Mouse (Mus musculus) CH12.LX (cell line): ENCODE results near the gene E430018J23Rik. TPM values are rescaled to one million over a fixed set of nuclear protein-coding genes. Genes with fewer than 3 reads are reported as not detected.
A peak's percentile ranks its signal among the peaks of the same experiment; 100 is the strongest.

Source experiments
- DNase-seq: peaks from one replicate; pipeline ENCODE4 v3.0.0-alpha.2; 2013; ENCODE audit errors: extremely low read depth
- H3K27ac ChIP-seq: 2 replicates; pipeline ENCODE4 v1.5.1; 2012; ENCODE audit warnings: low read depth, mild to moderate bottlenecking, control low read depth, moderate library complexity; ENCODE audit not compliant: insufficient read depth
- H3K27me3 ChIP-seq: replicated peaks from 2 replicates; pipeline ENCODE3; 2012; ENCODE audit warnings: inconsistent platforms
- H3K36me3 ChIP-seq, 2 experiments: replicated peaks in 1 of 2; 2 replicates each; pipeline versions ENCODE3 to v1.6.1; 2012; ENCODE audit warnings: inconsistent platforms in 1 of 2, low read length in 1 of 2, mild to moderate bottlenecking in 1 of 2, mixed read lengths in 1 of 2, moderate library complexity in 1 of 2; ENCODE audit not compliant: control insufficient read depth in 1 of 2, insufficient read depth in 1 of 2
- H3K4me1 ChIP-seq, 2 experiments: 2 replicates each; pipeline ENCODE4 v1.6.1; 2012; ENCODE audit warnings: inconsistent platforms in 1 of 2, moderate library complexity in 1 of 2; ENCODE audit not compliant: insufficient read depth in 2 of 2, control insufficient read depth in 1 of 2
- H3K4me2 ChIP-seq: 2 replicates; pipeline ENCODE4 v1.6.1; 2012; ENCODE audit warnings: low read depth, mild to moderate bottlenecking, control low read depth; ENCODE audit not compliant: poor library complexity, insufficient read depth, severe bottlenecking
- H3K4me3 ChIP-seq, 3 experiments: fragments of 150-350 bp in 1 of 3; sonication (generic) in 1 of 3; replicated peaks in 1 of 3; 2 replicates each; pipeline versions ENCODE3 to v1.5.1; 2011 to 2012; ENCODE audit warnings: low read depth in 2 of 3, low read length in 2 of 3, mild to moderate bottlenecking in 2 of 3, moderate library complexity in 2 of 3, control low read depth in 1 of 3, improper control_type of control experiment in 1 of 3, inconsistent platforms in 1 of 3, mixed read lengths in 1 of 3; ENCODE audit not compliant: poor library complexity in 1 of 3
- H3K79me2 ChIP-seq: replicated peaks from 2 replicates; pipeline ENCODE4 v1.6.1; 2012; ENCODE audit warnings: mild to moderate bottlenecking, moderate library complexity; ENCODE audit not compliant: control insufficient read depth, poor library complexity, insufficient read depth, severe bottlenecking; ENCODE audit errors: extremely low read depth
- H3K9ac ChIP-seq: 2 replicates; pipeline ENCODE4 v1.6.1; 2012; ENCODE audit warnings: low read depth, mild to moderate bottlenecking, control low read depth, moderate library complexity; ENCODE audit not compliant: insufficient read depth
- H3K9me3 ChIP-seq: replicated peaks from 2 replicates; pipeline ENCODE3; 2012; ENCODE audit warnings: low read length, inconsistent platforms, mixed read lengths
- BHLHE40 ChIP-seq: IDR thresholded peaks from 2 replicates; pipeline ENCODE4 v1.6.1; 2011; ENCODE audit warnings: mild to moderate bottlenecking, low read depth, low read length, improper control_type of control experiment
- CHD1 ChIP-seq: IDR thresholded peaks from 2 replicates; pipeline ENCODE4 v1.6.1; 2012; ENCODE audit warnings: low read depth, low read length, improper control_type of control experiment, inconsistent platforms
- CHD2 ChIP-seq: IDR thresholded peaks from 2 replicates; pipeline ENCODE4 v1.6.1; 2011; ENCODE audit warnings: low read length, improper control_type of control experiment
- CTCF ChIP-seq, 2 experiments: IDR thresholded peaks in 1 of 2; conservative IDR thresholded peaks in 1 of 2; 2 replicates each; pipeline ENCODE4 v1.5.1; 2011 to 2012; ENCODE audit warnings: low read depth in 2 of 2, low read length in 2 of 2, improper control_type of control experiment in 1 of 2, inconsistent platforms in 1 of 2, mild to moderate bottlenecking in 1 of 2, moderate library complexity in 1 of 2
- E2F4 ChIP-seq: IDR thresholded peaks from 2 replicates; pipeline ENCODE4 v1.6.1; 2011; ENCODE audit warnings: low read depth, low read length, improper control_type of control experiment; ENCODE audit not compliant: insufficient replicate concordance
- ELF1 ChIP-seq: IDR thresholded peaks from 2 replicates; pipeline ENCODE4 v1.6.1; 2014; ENCODE audit warnings: low read depth, mild to moderate bottlenecking, inconsistent platforms, low read length, improper control_type of control experiment
- EP300 ChIP-seq: IDR thresholded peaks from 2 replicates; pipeline ENCODE4 v1.6.1; 2011; ENCODE audit warnings: low read length, improper control_type of control experiment
- ETS1 ChIP-seq: conservative IDR thresholded peaks from 2 replicates; pipeline ENCODE4 v1.6.1; 2012; ENCODE audit warnings: low read depth, mild to moderate bottlenecking, inconsistent platforms, low read length, improper control_type of control experiment, moderate library complexity
- GABPA ChIP-seq: IDR thresholded peaks from 2 replicates; pipeline ENCODE4 v1.6.1; 2012; ENCODE audit warnings: low read depth, low read length, improper control_type of control experiment, inconsistent platforms; ENCODE audit not compliant: insufficient replicate concordance
- HCFC1 ChIP-seq: IDR thresholded peaks from 2 replicates; pipeline ENCODE4 v1.6.1; 2012; ENCODE audit warnings: low read depth, mild to moderate bottlenecking, inconsistent platforms, low read length, improper control_type of control experiment
- IRF4 ChIP-seq: IDR thresholded peaks from 2 replicates; pipeline ENCODE4 v1.6.1; 2014; ENCODE audit warnings: low read depth, mild to moderate bottlenecking, inconsistent platforms, low read length, improper control_type of control experiment
- JUN ChIP-seq: IDR thresholded peaks from 2 replicates; pipeline ENCODE4 v1.6.1; 2011; ENCODE audit warnings: low read depth, mild to moderate bottlenecking, low read length, improper control_type of control experiment, moderate library complexity; ENCODE audit not compliant: insufficient read depth
- JUND ChIP-seq: conservative IDR thresholded peaks from 2 replicates; pipeline ENCODE4 v1.6.1; 2011; ENCODE audit warnings: low read depth, low read length, improper control_type of control experiment
- KAT2A ChIP-seq: IDR thresholded peaks from 2 replicates; pipeline ENCODE4 v1.6.1; 2012; ENCODE audit warnings: low read length, improper control_type of control experiment, inconsistent platforms; ENCODE audit not compliant: insufficient replicate concordance
- MAFK ChIP-seq: IDR thresholded peaks from 2 replicates; pipeline ENCODE4 v1.6.1; 2011; ENCODE audit warnings: low read length, improper control_type of control experiment; ENCODE audit not compliant: insufficient replicate concordance
- MAX ChIP-seq: IDR thresholded peaks from 2 replicates; pipeline ENCODE4 v1.6.1; 2011; ENCODE audit warnings: low read length, improper control_type of control experiment
- MAZ ChIP-seq: IDR thresholded peaks from 2 replicates; pipeline ENCODE4 v1.6.1; 2012; ENCODE audit warnings: low read depth, mild to moderate bottlenecking, inconsistent platforms, low read length, improper control_type of control experiment, moderate library complexity
- MEF2A ChIP-seq: IDR thresholded peaks from 2 replicates; pipeline ENCODE4 v1.6.1; 2014; ENCODE audit warnings: low read depth, mild to moderate bottlenecking, inconsistent platforms, low read length, improper control_type of control experiment, borderline replicate concordance
- MXI1 ChIP-seq: IDR thresholded peaks from 2 replicates; pipeline ENCODE4 v1.6.1; 2011; ENCODE audit warnings: mild to moderate bottlenecking, low read depth, low read length, improper control_type of control experiment
- MYC ChIP-seq: IDR thresholded peaks from 2 replicates; pipeline ENCODE4 v1.6.1; 2011; ENCODE audit warnings: low read depth, mild to moderate bottlenecking, improper control_type of control experiment, low read length
- NELFE ChIP-seq: IDR thresholded peaks from 2 replicates; pipeline ENCODE4 v1.6.1; 2011; ENCODE audit warnings: low read depth, low read length, improper control_type of control experiment
- NRF1 ChIP-seq: IDR thresholded peaks from 2 replicates; pipeline ENCODE4 v1.6.1; 2014; ENCODE audit warnings: low read depth, mild to moderate bottlenecking, inconsistent platforms, low read length, improper control_type of control experiment, moderate library complexity
- PAX5 ChIP-seq: IDR thresholded peaks from 2 replicates; pipeline ENCODE4 v1.6.1; 2012; ENCODE audit warnings: low read length, inconsistent platforms, mixed read lengths
- POLR2A ChIP-seq: IDR thresholded peaks from 2 replicates; pipeline ENCODE4 v1.6.1; 2011; ENCODE audit warnings: low read depth, mild to moderate bottlenecking, improper control_type of control experiment, low read length
- POLR2AphosphoS2 ChIP-seq: IDR thresholded peaks from 2 replicates; pipeline ENCODE4 v1.6.1; 2011; ENCODE audit warnings: low read depth, low read length, improper control_type of control experiment
- RAD21 ChIP-seq: IDR thresholded peaks from 2 replicates; pipeline ENCODE4 v1.6.1; 2011; ENCODE audit warnings: low read depth, mild to moderate bottlenecking, low read length, improper control_type of control experiment, moderate library complexity
- RCOR1 ChIP-seq: conservative IDR thresholded peaks from 2 replicates; pipeline ENCODE4 v1.6.1; 2012; ENCODE audit warnings: low read depth, mild to moderate bottlenecking, inconsistent platforms, low read length, improper control_type of control experiment
- SIN3A ChIP-seq: IDR thresholded peaks from 2 replicates; pipeline ENCODE4 v1.6.1; 2012; ENCODE audit warnings: low read length, improper control_type of control experiment, inconsistent platforms
- SMC3 ChIP-seq: IDR thresholded peaks from 2 replicates; pipeline ENCODE4 v1.6.1; 2011; ENCODE audit warnings: low read depth, low read length, improper control_type of control experiment
- TBP ChIP-seq: conservative IDR thresholded peaks from 2 replicates; pipeline ENCODE4 v1.6.1; 2011; ENCODE audit warnings: low read depth, low read length, improper control_type of control experiment
- TCF12 ChIP-seq: IDR thresholded peaks from 2 replicates; pipeline ENCODE4 v1.6.1; 2014; ENCODE audit warnings: low read depth, mild to moderate bottlenecking, inconsistent platforms, low read length, improper control_type of control experiment
- UBTF ChIP-seq: IDR thresholded peaks from 2 replicates; pipeline ENCODE4 v1.6.1; 2012; ENCODE audit warnings: low read depth, mild to moderate bottlenecking, inconsistent platforms, low read length, improper control_type of control experiment, moderate library complexity
- USF1 ChIP-seq: IDR thresholded peaks from 2 replicates; pipeline ENCODE4 v1.6.1; 2014; ENCODE audit warnings: low read depth, mild to moderate bottlenecking, inconsistent platforms, low read length, improper control_type of control experiment
- USF2 ChIP-seq: conservative IDR thresholded peaks from 2 replicates; pipeline ENCODE4 v1.6.1; 2011; ENCODE audit warnings: low read depth, low read length, improper control_type of control experiment
- ZC3H11A ChIP-seq: IDR thresholded peaks from 2 replicates; pipeline ENCODE4 v1.6.1; 2012; ENCODE audit warnings: low read depth, mild to moderate bottlenecking, inconsistent platforms, low read length, improper control_type of control experiment
- ZKSCAN1 ChIP-seq: IDR thresholded peaks from 2 replicates; pipeline ENCODE4 v1.6.1; 2012; ENCODE audit warnings: low read depth, inconsistent platforms, low read length, improper control_type of control experiment, borderline replicate concordance
- ZMIZ1 ChIP-seq: IDR thresholded peaks from 2 replicates; pipeline ENCODE4 v1.6.1; 2012; ENCODE audit warnings: low read depth, mild to moderate bottlenecking, inconsistent platforms, low read length, improper control_type of control experiment
- ZNF384 ChIP-seq: IDR thresholded peaks from 2 replicates; pipeline ENCODE4 v1.6.1; 2012; ENCODE audit warnings: low read depth, low read length, improper control_type of control experiment, inconsistent platforms
- dilution Hi-C: fragments of 300-500 bp; cut with MboI; formaldehyde crosslinking; loops from 2 replicates; pipeline ENCODE4 v1.14.3; 2020; ENCODE audit warnings: low sequenced_read_pairs; ENCODE audit not compliant: extremely low pct_unique_long_range_greater_than_20kb, extremely low pct_ligation_motif_present
- in situ Hi-C: fragments of 300-500 bp; cut with MboI; formaldehyde crosslinking; loops from 3 replicates; pipeline ENCODE4 v1.14.3; 2019; ENCODE audit warnings: low sequenced_read_pairs, low pct_ligation_motif_present, low pct_unique_long_range_greater_than_20kb, mixed read lengths
- polyA plus RNA-seq: library from polyadenylated mRNA; unstranded; fragments of >175 nt; gene quantifications from 2 replicates; pipeline ENCODE4 v1.2.1, GENCODE M21; 2012; ENCODE audit warnings: low read depth; ENCODE audit not compliant: insufficient read length
- total RNA-seq, 2 experiments: library from RNA; depleted of rRNA; stranded (reverse); fragments of 300-350 nt in 1 of 2; fragments of >200 nt in 1 of 2; gene quantifications; 2 replicates each; pipeline ENCODE4 v1.2.3; 2012 to 2014

E430018J23Rik gene
- total and polyA plus RNA-seq, 3 experiments = 3.8 to 9.2 (median 8.9) TPM

DNA sequence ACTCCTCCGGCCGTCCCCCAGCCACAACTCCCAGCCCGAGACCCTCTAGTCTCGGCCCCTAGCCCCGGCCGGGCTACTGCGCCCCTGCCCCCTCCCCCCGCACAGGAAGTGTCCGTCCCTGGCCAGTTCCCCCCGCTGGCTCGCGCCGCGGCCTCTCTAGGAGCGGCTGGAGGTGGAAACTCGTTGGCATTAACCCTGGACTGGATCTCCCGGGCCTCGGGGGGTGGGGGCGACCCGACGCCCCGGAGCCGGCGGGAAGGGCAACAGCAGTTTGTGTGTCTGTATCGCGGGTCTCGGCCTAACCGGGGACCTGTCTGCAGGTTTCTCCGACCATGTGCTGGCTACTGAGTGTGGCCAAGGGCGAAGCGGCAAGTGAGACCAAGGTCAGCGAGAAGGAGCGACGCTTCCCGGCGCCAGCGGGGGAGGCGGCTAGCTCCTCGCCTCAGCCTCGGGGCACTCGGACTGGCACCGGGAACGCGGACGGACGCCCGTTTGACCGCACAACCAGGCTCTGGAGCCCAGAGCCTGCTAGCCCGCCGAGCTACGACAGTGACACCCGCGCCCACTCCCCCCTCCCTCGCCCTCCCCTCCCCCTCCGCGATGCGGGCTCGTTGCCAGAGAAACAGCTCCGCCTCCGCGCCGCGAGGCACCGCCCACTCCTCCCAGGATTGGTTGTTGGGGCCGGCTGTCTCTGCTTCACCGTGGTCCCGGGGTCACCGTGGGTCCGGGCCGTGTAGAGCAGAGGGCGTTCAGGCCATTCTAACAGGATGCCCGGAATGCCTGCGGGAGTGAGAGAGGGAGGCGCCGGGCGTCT is 47.7 kb downstream of the E430018J23Rik start, which contains the start of gene Zfp768:
TSS of gene Zfp768 (minus strand) at position 78 of the 814 bp plus-strand sequence.
- H3K79me2 ChIP-seq = no peaks in the 10 kb centered on the region
- dilution Hi-C loops (no loop called here), in situ Hi-C loops (no loop called here)
- no peaks in the 10 kb centered on the region for H3K9me3 ChIP-seq
- TF ChIP-seq ELF1 (peak; percentile 65), IRF4 (no peak; the same call in 1 of the 2 replicates), EP300 (no peak), CTCF (conservative IDR thresholded peaks at IDR 0.05 in 1 of 2, IDR thresholded peaks at IDR 0.05 in 1 of 2; ENCODE audit: low read depth in 2 of 2, low read length in 2 of 2) (no peak), MAFK (no peak), CHD2 (peak; percentile 75), PAX5 (no peak), ZKSCAN1 (no peak), MYC (no peak), JUN (no peak), GABPA (peak; percentile 62; the same call in 1 of the 2 replicates), RCOR1 (0 out of 2 replicates have a peak, but pooled peaks have one; percentile 25), POLR2AphosphoS2 (no peak), SIN3A (peak; percentile 94), TCF12 (no peak), NELFE (no peak), ZNF384 (no peak), JUND (no peak), USF1 (no peak), BHLHE40 (no peak), TBP (no peak), MXI1 (peak; percentile 0; the same call in 1 of the 2 replicates), RAD21 (no peak), ZMIZ1 (peak; percentile 21; the same call in 1 of the 2 replicates), SMC3 (no peak), MAX (peak; percentile 23; the same call in 1 of the 2 replicates), POLR2A (peak; percentile 49; the same call in 1 of the 2 replicates), MEF2A (no peak), UBTF (no peak), CHD1 (no peak), ZC3H11A (no peak), E2F4 (no peak), USF2 (no peak), MAZ (peak; percentile 96), ETS1 (peak; percentile 24; the same call in 1 of the 2 replicates), HCFC1 (peak; percentile 91), NRF1 (no peak), KAT2A (peak; percentile 75; the same call in 1 of the 2 replicates)
- H3K9ac ChIP-seq = peak within 1 kb of the TSS; percentile 93
- DNase-seq = peak; percentile 85
- H3K4me3 ChIP-seq = peak within 1 kb of the TSS; percentile 69 to 84 (median 80)
- peaks cover 0 to 11% of the 10 kb centered on the region in 2 experiments; a peak in 2 of 4 replicates for H3K4me1 ChIP-seq
- peak within 1 kb of the TSS; percentile 89 for H3K4me2 ChIP-seq
- H3K27ac ChIP-seq = peak within 1 kb of the TSS; percentile 40
- peaks cover 8% of the 10 kb centered on the region for H3K27me3 ChIP-seq
- H3K36me3 ChIP-seq = peaks cover 10 to 24% of the 10 kb centered on the region in 2 experiments
